Comparison of ENCODE assay signal across 8 mouse cellular contexts in the genomic region with DNA sequence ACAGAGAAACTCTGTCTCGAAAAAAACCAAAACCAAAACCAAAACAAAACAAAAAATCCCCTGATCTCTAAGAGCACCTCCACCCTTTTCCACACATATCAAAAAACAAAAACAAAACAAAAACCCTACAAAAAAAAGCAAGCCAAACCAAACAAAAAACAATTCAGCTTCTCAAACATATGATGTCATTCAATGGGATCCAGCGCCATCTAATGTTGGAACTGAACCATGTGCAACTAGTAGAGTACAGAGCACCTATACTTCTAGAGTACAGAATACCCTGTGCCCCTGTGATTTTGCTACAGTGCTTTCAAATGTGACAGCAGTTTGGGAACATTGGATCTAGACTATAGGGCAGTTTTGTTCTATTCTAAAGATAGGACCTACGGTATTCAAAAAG. TPM values are rescaled to one million over a fixed set of nuclear protein-coding genes. Genes with fewer than 3 reads are reported as not detected.
DNase-seq lines count a peak whose midpoint lies in the region; ATAC-seq and TF ChIP-seq lines count a peak whose summit lies in the region.

No protein-coding gene starts in this region.

- peak overlapping the region; percentile 35; the same call in 1 of the 2 replicates for H3K4me3 ChIP-seq in E14TG2a.4 (replicated peaks; ENCODE audit: low read length)
- no peak overlapping the region for H3K4me3 ChIP-seq in intestine, postnatal 0 days (ENCODE audit: low read depth, low read length)
- H3K4me3 ChIP-seq in midbrain, embryonic 12.5 days = 0 out of 2 replicates have a peak overlapping the region, but pooled peaks have one; percentile 9

- peaks cover 71% of the 10 kb centered on the region for H3K4me1 ChIP-seq in E14TG2a.4 (replicated peaks; ENCODE audit: low read depth, low read length)
- peaks cover 9% of the 10 kb centered on the region; the same call in 1 of the 2 replicates for H3K4me1 ChIP-seq in intestine, postnatal 0 days (replicated peaks; ENCODE audit: control insufficient read depth, insufficient read depth, low read length)
- H3K4me1 ChIP-seq in midbrain, embryonic 12.5 days = peaks cover 46% of the 10 kb centered on the region

- DNase-seq in heart, adult 18-20 months = peak; percentile 63 to 80
- DNase-seq in heart, adult 11 months = no peak
- DNase-seq in embryo, embryonic 11 days = peak; percentile 76
- no peak for DNase-seq in layer of hippocampus, postnatal 36 days
- no peak for DNase-seq in left cerebral cortex, postnatal 36 days (ENCODE audit: low spot score in 2 of 2)

- intact Hi-C loops in left cerebral cortex, postnatal 36 days (cut with DNase I) = loop anchor here (1.0 kb wide), 1 partner anchor 72 kb away; a partner anchor contains a TSS

- H3K27ac ChIP-seq in intestine, postnatal 0 days (ENCODE audit: low read depth, low read length) = no peak overlapping the region
- no peak overlapping the region for H3K27ac ChIP-seq in midbrain, embryonic 12.5 days (replicated peaks)

- H3K9me3 ChIP-seq in E14TG2a.4 (ENCODE audit: low read length) = no peaks in the 10 kb centered on the region
- H3K9me3 ChIP-seq in intestine, postnatal 0 days (ENCODE audit: control insufficient read depth) = no peaks in the 10 kb centered on the region
- no peaks in the 10 kb centered on the region for H3K9me3 ChIP-seq in midbrain, embryonic 12.5 days

- ATAC-seq in intestine, postnatal 0 days = no peak
- ATAC-seq in midbrain, embryonic 12.5 days (ENCODE audit: low FRiP score, low read depth) = no peak

- H3K36me3 ChIP-seq in E14TG2a.4 (ENCODE audit: insufficient read depth, low read length) = peaks cover 62% of the 10 kb centered on the region
- H3K36me3 ChIP-seq in intestine, postnatal 0 days (ENCODE audit: control insufficient read depth, insufficient read depth) = no peaks in the 10 kb centered on the region
- H3K36me3 ChIP-seq in midbrain, embryonic 12.5 days = no peaks in the 10 kb centered on the region

- TF ChIP-seq CTCF in E14TG2a.4 (conservative IDR thresholded peaks at IDR 0.05; ENCODE audit: low read length) = peak; percentile 32
- peak; percentile 82 for TF ChIP-seq CTCF in intestine, postnatal 0 days (IDR thresholded peaks at IDR 0.05; ENCODE audit: low read depth)

- no peak overlapping the region for H3K4me2 ChIP-seq in intestine, postnatal 0 days (replicated peaks; ENCODE audit: low read depth)
- peak overlapping the region; percentile 89 for H3K4me2 ChIP-seq in midbrain, embryonic 12.5 days (replicated peaks)

- no peaks in the 10 kb centered on the region for H3K27me3 ChIP-seq in E14TG2a.4 (ENCODE audit: insufficient read depth, low read length)
- H3K27me3 ChIP-seq in intestine, postnatal 0 days (replicated peaks; ENCODE audit: control insufficient read depth, insufficient read depth, low read length) = no peaks in the 10 kb centered on the region
- no peaks in the 10 kb centered on the region for H3K27me3 ChIP-seq in midbrain, embryonic 12.5 days

- WGBS in intestine, postnatal 0 days = 46% methylated on average over 3 of the region's 3 CpGs
- WGBS in midbrain, embryonic 12.5 days = 61% methylated on average over 3 of the region's 3 CpGs

- no peak overlapping the region for H3K9ac ChIP-seq in intestine, postnatal 0 days (ENCODE audit: low read depth, low read length)
- H3K9ac ChIP-seq in midbrain, embryonic 12.5 days (replicated peaks) = no peak overlapping the region

RNA-seq across cellular contexts. Expression of a gene that starts 3.7 kb away (rescaled TPM):
- total RNA-seq in heart, adult 18-20 months (2021) = 10 to 100 TPM; 27.4 to 33.4 TPM
- 13.3 and 14.0 TPM in 2 replicates for polyA plus RNA-seq in intestine, postnatal 0 days (2015; fragmentation: Nextera tagmentation; extraction: Ambion mirVana)
- 32.0 and 37.1 TPM in 2 replicates for polyA plus RNA-seq in midbrain, embryonic 12.5 days (2016; fragmentation: Nextera tagmentation; extraction: Ambion mirVana)
- total RNA-seq in layer of hippocampus, postnatal 36 days (2021) = 10 to 100 TPM; 61.2 to 61.3 TPM
- 10 to 100 TPM; 53.5 to 59.7 TPM for total RNA-seq in left cerebral cortex, postnatal 36 days (2021)

RNA-seq across cellular contexts. Expression of a gene that starts 7.1 kb away (rescaled TPM):
- total RNA-seq in heart, adult 18-20 months (2021) = not detected
- polyA plus RNA-seq in intestine, postnatal 0 days (2015; fragmentation: Nextera tagmentation; extraction: Ambion mirVana) = 0.09 and 0.12 TPM in 2 replicates
- polyA plus RNA-seq in midbrain, embryonic 12.5 days (2016; fragmentation: Nextera tagmentation; extraction: Ambion mirVana) = 0.18 and 0.27 TPM in 2 replicates
- total RNA-seq in layer of hippocampus, postnatal 36 days (2021) = not detected
- total RNA-seq in left cerebral cortex, postnatal 36 days (2021) = not detected

RNA-seq across cellular contexts. Expression of a gene that starts 11.0 kb away (rescaled TPM):
- 10 to 100 TPM; 41.7 to 44.7 TPM for total RNA-seq in heart, adult 18-20 months (2021)
- 2.1 and 2.4 TPM in 2 replicates for polyA plus RNA-seq in intestine, postnatal 0 days (2015; fragmentation: Nextera tagmentation; extraction: Ambion mirVana)
- 2.0 TPM in 2 replicates for polyA plus RNA-seq in midbrain, embryonic 12.5 days (2016; fragmentation: Nextera tagmentation; extraction: Ambion mirVana)
- 100 to 1,000 TPM; 116 to 126 TPM for total RNA-seq in layer of hippocampus, postnatal 36 days (2021)
- 100 to 1,000 TPM; 122 to 127 TPM for total RNA-seq in left cerebral cortex, postnatal 36 days (2021)

RNA-seq across cellular contexts. Expression of a gene that starts 41.0 kb away (rescaled TPM):
- total RNA-seq in heart, adult 18-20 months (2021) = 1 to 10 TPM; 2.0 to 4.6 TPM
- polyA plus RNA-seq in intestine, postnatal 0 days (2015; fragmentation: Nextera tagmentation; extraction: Ambion mirVana) = 2.4 and 2.8 TPM in 2 replicates
- 1.3 and 1.7 TPM in 2 replicates for polyA plus RNA-seq in midbrain, embryonic 12.5 days (2016; fragmentation: Nextera tagmentation; extraction: Ambion mirVana)
- total RNA-seq in layer of hippocampus, postnatal 36 days (2021) = 1 to 10 TPM in 1 of 2 experiments, under 1 TPM in 1; 0.72 to 1.3 TPM
- under 1 TPM; 0.66 to 0.81 TPM for total RNA-seq in left cerebral cortex, postnatal 36 days (2021)

RNA-seq across cellular contexts. Expression of a gene that starts 47.0 kb away (rescaled TPM):
- 1 to 10 TPM; 2.6 to 3.0 TPM for total RNA-seq in heart, adult 18-20 months (2021)
- 0.18 and 0.38 TPM in 2 replicates for polyA plus RNA-seq in intestine, postnatal 0 days (2015; fragmentation: Nextera tagmentation; extraction: Ambion mirVana)
- polyA plus RNA-seq in midbrain, embryonic 12.5 days (2016; fragmentation: Nextera tagmentation; extraction: Ambion mirVana) = 2.7 and 2.9 TPM in 2 replicates
- 10 to 100 TPM; 29.2 to 31.6 TPM for total RNA-seq in layer of hippocampus, postnatal 36 days (2021)
- 10 to 100 TPM; 14.1 to 18.7 TPM for total RNA-seq in left cerebral cortex, postnatal 36 days (2021)

Comparison
In these comparisons a context has a peak if more than half of its experiments do, and no peak if none do; other contexts are left out.
1. DNase-seq: peak in heart, adult 18-20 months (2 of 2) and embryo, embryonic 11 days (single experiment); none in heart, adult 11 months (single experiment), layer of hippocampus, postnatal 36 days (0 of 2) and left cerebral cortex, postnatal 36 days (0 of 2).